In the genomic region with DNA sequence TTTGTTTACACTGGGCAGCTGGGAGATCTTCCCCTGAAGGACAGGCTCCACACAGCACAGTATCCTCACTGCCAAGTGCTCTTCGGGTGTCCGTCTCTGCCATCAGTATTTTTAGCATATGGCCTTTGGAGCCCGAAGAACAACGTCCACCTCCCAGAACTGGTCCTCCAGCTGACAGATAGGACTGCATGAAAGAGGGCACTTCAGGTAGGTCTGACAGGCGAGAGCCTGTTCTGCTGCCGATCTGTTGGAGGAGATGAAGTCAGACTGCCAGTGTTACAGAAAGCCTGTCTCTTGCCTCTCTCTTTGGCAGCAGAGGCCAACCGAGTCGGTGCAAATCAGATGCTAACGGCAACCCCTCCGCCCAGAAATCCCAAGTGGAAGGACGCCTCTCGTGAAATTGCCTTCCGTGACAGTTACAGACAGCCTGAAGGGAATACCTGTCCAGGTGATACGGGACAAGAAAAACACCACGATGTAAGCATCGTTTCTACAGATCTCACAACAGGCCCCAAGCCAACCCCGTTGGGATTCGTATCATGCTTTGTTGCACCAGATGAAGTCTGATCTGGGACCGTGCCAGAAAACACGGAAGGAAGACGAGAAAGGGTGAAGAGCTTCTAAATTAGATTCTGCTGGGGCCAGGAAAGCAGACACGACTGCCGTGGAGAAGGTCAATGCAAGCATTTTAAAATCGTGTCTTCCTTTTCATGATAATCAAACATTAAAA, we compare ENCODE assay signal across 14 mouse cellular contexts. TPM values are rescaled to one million over a fixed set of nuclear protein-coding genes. Genes with fewer than 3 reads are reported as not detected.
A peak's percentile ranks its signal among the peaks of the same experiment; 100 is the strongest.
DNase-seq lines count a peak whose midpoint lies in the region; ATAC-seq and TF ChIP-seq lines count a peak whose summit lies in the region.
"Had no signal": no experiment of that assay in that cellular context is flagged by ENCODE, and none has a peak within 500 bp of the region (broad histone marks: within the 10 kb centered on the region; RNA-seq: fewer than 3 reads in every experiment).

No protein-coding gene starts in this region.

- intact Hi-C loops in left cerebral cortex, postnatal 4 days (cut with DNase I): no loop called here

- no peaks in the 10 kb centered on the region for H3K9me3 ChIP-seq in forebrain, postnatal 0 days (ENCODE audit: low read length)
- peaks cover 5% of the 10 kb centered on the region; the same call in 1 of the 2 replicates for H3K9me3 ChIP-seq in forebrain, embryonic 13.5 days (replicated peaks)
- peaks cover 7% of the 10 kb centered on the region for H3K9me3 ChIP-seq in heart, embryonic 16.5 days (replicated peaks; ENCODE audit: control insufficient read depth, low read length)
- no peaks in the 10 kb centered on the region for H3K9me3 ChIP-seq in heart, embryonic 11.5 days (replicated peaks; ENCODE audit: control insufficient read depth, low read length)

- H3K36me3 ChIP-seq in forebrain, postnatal 0 days (ENCODE audit: insufficient read depth): no peaks in the 10 kb centered on the region
- H3K36me3 ChIP-seq in forebrain, embryonic 13.5 days (ENCODE audit: poor library complexity, severe bottlenecking): no peaks in the 10 kb centered on the region
- H3K36me3 ChIP-seq in heart, embryonic 16.5 days (ENCODE audit: control insufficient read depth, insufficient read depth): no peaks in the 10 kb centered on the region
- H3K36me3 ChIP-seq in heart, embryonic 11.5 days (ENCODE audit: control insufficient read depth, insufficient read depth, low read length): no peaks in the 10 kb centered on the region
- H3K36me3 ChIP-seq: hindbrain, embryonic 12.5 days; liver, embryonic 12.5 days had no signal

- no peak for TF ChIP-seq CTCF in forebrain, postnatal 0 days (IDR thresholded peaks at IDR 0.05; ENCODE audit: low read depth)

- DNase-seq in forebrain, postnatal 0 days: peak; percentile 50
- peak; percentile 85 for DNase-seq in MN1 (ENCODE audit: low spot score)
- peak; percentile 49 for DNase-seq in cerebellum, adult 8-10 months
- no peak for DNase-seq in left cerebral cortex, postnatal 4 days
- DNase-seq: heart, adult 11 months; kidney, postnatal 14 days; right cerebral cortex, postnatal 25 days had no signal

- no peak overlapping the region for H3K27ac ChIP-seq in forebrain, postnatal 0 days (ENCODE audit: low read depth, low read length)
- H3K27ac ChIP-seq in forebrain, embryonic 13.5 days: no peak overlapping the region
- no peak overlapping the region for H3K27ac ChIP-seq in heart, embryonic 16.5 days (ENCODE audit: low read length)
- H3K27ac ChIP-seq in heart, embryonic 11.5 days (ENCODE audit: low read depth, low read length): no peak overlapping the region
- H3K27ac ChIP-seq: hindbrain, embryonic 12.5 days; liver, embryonic 12.5 days had no signal

- no peak overlapping the region for H3K4me3 ChIP-seq in forebrain, postnatal 0 days (ENCODE audit: low read depth, low read length)
- H3K4me3 ChIP-seq in forebrain, embryonic 13.5 days: no peak overlapping the region
- no peak overlapping the region for H3K4me3 ChIP-seq in heart, embryonic 16.5 days (ENCODE audit: low read length)
- no peak overlapping the region for H3K4me3 ChIP-seq in heart, embryonic 11.5 days (ENCODE audit: low read depth, low read length)
- H3K4me3 ChIP-seq: hindbrain, embryonic 12.5 days; liver, embryonic 12.5 days had no signal

- H3K4me1 ChIP-seq in forebrain, postnatal 0 days (ENCODE audit: insufficient read depth): no peaks in the 10 kb centered on the region
- peaks cover 7% of the 10 kb centered on the region for H3K4me1 ChIP-seq in forebrain, embryonic 13.5 days
- peaks cover 6% of the 10 kb centered on the region for H3K4me1 ChIP-seq in heart, embryonic 16.5 days (ENCODE audit: control insufficient read depth, insufficient read depth, low read length)
- peaks cover 4% of the 10 kb centered on the region; the same call in 1 of the 2 replicates for H3K4me1 ChIP-seq in heart, embryonic 11.5 days (ENCODE audit: control insufficient read depth, insufficient read depth, low read length)
- H3K4me1 ChIP-seq: hindbrain, embryonic 12.5 days had no signal

- WGBS in forebrain, postnatal 0 days: 61% methylated on average over 24 of the region's 24 CpGs
- WGBS in forebrain, embryonic 13.5 days: 82% methylated on average over 24 of the region's 24 CpGs
- WGBS in heart, embryonic 16.5 days: 56% methylated on average over 24 of the region's 24 CpGs
- 72% methylated on average over 24 of the region's 24 CpGs for WGBS in heart, embryonic 11.5 days (ENCODE audit: insufficient replicate concordance)

- no peak overlapping the region for H3K4me2 ChIP-seq in forebrain, postnatal 0 days (ENCODE audit: low read depth)
- H3K4me2 ChIP-seq in forebrain, embryonic 13.5 days: no peak overlapping the region
- H3K4me2 ChIP-seq in heart, embryonic 16.5 days (ENCODE audit: low read depth, low read length): 0 out of 2 replicates have a peak overlapping the region, but pooled peaks have one; percentile 0
- no peak overlapping the region for H3K4me2 ChIP-seq in heart, embryonic 11.5 days
- H3K4me2 ChIP-seq: hindbrain, embryonic 12.5 days; liver, embryonic 12.5 days had no signal

- H3K9ac ChIP-seq in forebrain, postnatal 0 days: no peak overlapping the region
- no peak overlapping the region for H3K9ac ChIP-seq in forebrain, embryonic 13.5 days
- H3K9ac ChIP-seq in heart, embryonic 16.5 days (ENCODE audit: low read length): peak overlapping the region; percentile 21; the same call in 1 of the 2 replicates
- H3K9ac ChIP-seq in heart, embryonic 11.5 days (ENCODE audit: low read depth, low read length): no peak overlapping the region
- H3K9ac ChIP-seq: hindbrain, embryonic 12.5 days; liver, embryonic 12.5 days had no signal

- H3K27me3 ChIP-seq in forebrain, postnatal 0 days (ENCODE audit: insufficient read depth, low read length): no peaks in the 10 kb centered on the region
- H3K27me3 ChIP-seq in forebrain, embryonic 13.5 days: no peaks in the 10 kb centered on the region
- no peaks in the 10 kb centered on the region for H3K27me3 ChIP-seq in heart, embryonic 16.5 days (ENCODE audit: control insufficient read depth, insufficient read depth, low read length)
- H3K27me3 ChIP-seq in heart, embryonic 11.5 days (ENCODE audit: control insufficient read depth, insufficient read depth, low read length): no peaks in the 10 kb centered on the region
- H3K27me3 ChIP-seq: hindbrain, embryonic 12.5 days; liver, embryonic 12.5 days had no signal

- no peak for ATAC-seq in forebrain, postnatal 0 days
- no peak for ATAC-seq in forebrain, embryonic 13.5 days
- no peak; the same call in 1 of the 2 replicates for ATAC-seq in heart, embryonic 16.5 days (replicated peaks; ENCODE audit: extremely low read depth, insufficient read depth, low FRiP score)
- no peak for ATAC-seq in heart, embryonic 11.5 days (replicated peaks; ENCODE audit: insufficient number of reproducible peaks, low FRiP score, low TSS enrichment)
- ATAC-seq in activated CD4-positive, CD25-positive, alpha-beta regulatory T cell, adult 4 months: no peak
- ATAC-seq: intestine, postnatal 0 days; liver, embryonic 12.5 days had no signal

RNA-seq across cellular contexts. Expression of gene Alox5ap, which starts 27.2 kb away (rescaled TPM):
- total RNA-seq in forebrain, postnatal 0 days (2014; rRNA removed): 3.4 and 11.6 TPM in 2 replicates
- 10.8 and 13.3 TPM in 2 replicates for polyA plus RNA-seq in forebrain, postnatal 0 days (2015; fragmentation: Nextera tagmentation; extraction: Ambion mirVana)
- polyA plus RNA-seq in forebrain, embryonic 13.5 days (2015; fragmentation: Nextera tagmentation; extraction: Ambion mirVana): 5.2 and 7.5 TPM in 2 replicates
- polyA plus RNA-seq in heart, embryonic 16.5 days (2015; fragmentation: Nextera tagmentation; extraction: Ambion mirVana): 9.0 and 11.9 TPM in 2 replicates
- polyA plus RNA-seq in heart, embryonic 11.5 days (2014; fragmentation: Nextera tagmentation; extraction: Ambion mirVana): 5.2 and 6.4 TPM in 2 replicates
- polyA plus RNA-seq in activated CD4-positive, CD25-positive, alpha-beta regulatory T cell, adult 4 months (2017; shearing (Covaris generic)): 1 to 10 TPM; 1.5 to 3.0 TPM
- total RNA-seq in left cerebral cortex, postnatal 4 days (2021): 1 to 10 TPM; 6.4 to 7.8 TPM

RNA-seq across cellular contexts. Expression of gene Hmgb1, which starts 53.1 kb away (rescaled TPM):
- total RNA-seq in forebrain, postnatal 0 days (2014; rRNA removed): 446 and 559 TPM in 2 replicates
- polyA plus RNA-seq in forebrain, postnatal 0 days (2015; fragmentation: Nextera tagmentation; extraction: Ambion mirVana): 836 and 892 TPM in 2 replicates
- 1,631 and 1,827 TPM in 2 replicates for polyA plus RNA-seq in forebrain, embryonic 13.5 days (2015; fragmentation: Nextera tagmentation; extraction: Ambion mirVana)
- polyA plus RNA-seq in heart, embryonic 16.5 days (2015; fragmentation: Nextera tagmentation; extraction: Ambion mirVana): 624 and 757 TPM in 2 replicates
- polyA plus RNA-seq in heart, embryonic 11.5 days (2014; fragmentation: Nextera tagmentation; extraction: Ambion mirVana): 871 and 1,031 TPM in 2 replicates
- 1,000 to 10,000 TPM in 1 of 2 experiments, 100 to 1,000 TPM in 1; 402 to 1,098 TPM for polyA plus RNA-seq in activated CD4-positive, CD25-positive, alpha-beta regulatory T cell, adult 4 months (2017; shearing (Covaris generic))
- total RNA-seq in left cerebral cortex, postnatal 4 days (2021): 100 to 1,000 TPM; 291 to 345 TPM

RNA-seq across cellular contexts. Expression of gene Uspl1, which starts 53.2 kb away (rescaled TPM):
- 61.3 and 63.6 TPM in 2 replicates for total RNA-seq in forebrain, postnatal 0 days (2014; rRNA removed)
- polyA plus RNA-seq in forebrain, postnatal 0 days (2015; fragmentation: Nextera tagmentation; extraction: Ambion mirVana): 37.3 and 41.8 TPM in 2 replicates
- 54.8 and 61.1 TPM in 2 replicates for polyA plus RNA-seq in forebrain, embryonic 13.5 days (2015; fragmentation: Nextera tagmentation; extraction: Ambion mirVana)
- polyA plus RNA-seq in heart, embryonic 16.5 days (2015; fragmentation: Nextera tagmentation; extraction: Ambion mirVana): 28.0 and 29.2 TPM in 2 replicates
- polyA plus RNA-seq in heart, embryonic 11.5 days (2014; fragmentation: Nextera tagmentation; extraction: Ambion mirVana): 40.3 and 42.8 TPM in 2 replicates
- 10 to 100 TPM; 27.9 to 28.5 TPM for polyA plus RNA-seq in activated CD4-positive, CD25-positive, alpha-beta regulatory T cell, adult 4 months (2017; shearing (Covaris generic))
- total RNA-seq in left cerebral cortex, postnatal 4 days (2021): 10 to 100 TPM; 53.5 to 61.5 TPM
